Mouse (Mus musculus) midbrain, embryonic 15.5 days (tissue): ENCODE measurements around the gene Pigc. TPM values are rescaled to one million over a fixed set of nuclear protein-coding genes. Genes with fewer than 3 reads are reported as not detected.

Experiments
- ATAC-seq: fragments of 200-750 bp; cut with Nextera tagmentation; replicated peaks from 2 replicates; pipeline ENCODE4 v1.8.0; 2017; ENCODE audit warnings: moderate TSS enrichment
- H3K27ac ChIP-seq: fragments of 300-500 bp; sonication (generic); 2 replicates; pipeline ENCODE4 v1.5.1; 2015; ENCODE audit warnings: mild to moderate bottlenecking, inconsistent platforms
- H3K27me3 ChIP-seq: fragments of 300-500 bp; sonication (generic); replicated peaks from 2 replicates; pipeline ENCODE4 v1.6.1; 2015; ENCODE audit warnings: inconsistent platforms
- H3K36me3 ChIP-seq: fragments of 300-500 bp; sonication (generic); replicated peaks from 2 replicates; pipeline ENCODE4 v1.6.1; 2015; ENCODE audit warnings: inconsistent platforms
- H3K4me1 ChIP-seq: fragments of 300-500 bp; sonication (generic); 2 replicates; pipeline ENCODE4 v1.6.1; 2015; ENCODE audit warnings: inconsistent platforms
- H3K4me2 ChIP-seq: fragments of 300-500 bp; sonication (generic); 2 replicates; pipeline ENCODE4 v1.6.1; 2015; ENCODE audit warnings: inconsistent platforms, mild to moderate bottlenecking, moderate library complexity
- H3K4me3 ChIP-seq: fragments of 300-500 bp; sonication (generic); 2 replicates; pipeline ENCODE4 v1.5.1; 2015; ENCODE audit warnings: mild to moderate bottlenecking, inconsistent platforms
- H3K9ac ChIP-seq: fragments of 300-500 bp; sonication (generic); 2 replicates; pipeline ENCODE4 v1.6.1; 2015; ENCODE audit warnings: mild to moderate bottlenecking, inconsistent platforms
- H3K9me3 ChIP-seq: fragments of 300-500 bp; sonication (generic); 2 replicates; pipeline ENCODE4 v1.6.1; 2016; ENCODE audit warnings: inconsistent platforms
- WGBS: fragments of 180-500 bp; shearing (Covaris S2); methylation state at CpG from one replicate; pipeline ENCODE4 v1.1.7; 2015; ENCODE audit warnings: mixed read lengths; 5-methylcytosine and 5-hydroxymethylcytosine counted together
- polyA plus RNA-seq: library from polyadenylated mRNA; unstranded; fragments of >200 nt; fragmentation: Nextera tagmentation; extraction: Ambion mirVana; gene quantifications from 2 replicates; pipeline ENCODE4 v1.2.1, GENCODE M21; 2015

The Pigc gene
- polyA plus RNA-seq, 1 experiment from 2014 or later: 38.2 TPM

DNA sequence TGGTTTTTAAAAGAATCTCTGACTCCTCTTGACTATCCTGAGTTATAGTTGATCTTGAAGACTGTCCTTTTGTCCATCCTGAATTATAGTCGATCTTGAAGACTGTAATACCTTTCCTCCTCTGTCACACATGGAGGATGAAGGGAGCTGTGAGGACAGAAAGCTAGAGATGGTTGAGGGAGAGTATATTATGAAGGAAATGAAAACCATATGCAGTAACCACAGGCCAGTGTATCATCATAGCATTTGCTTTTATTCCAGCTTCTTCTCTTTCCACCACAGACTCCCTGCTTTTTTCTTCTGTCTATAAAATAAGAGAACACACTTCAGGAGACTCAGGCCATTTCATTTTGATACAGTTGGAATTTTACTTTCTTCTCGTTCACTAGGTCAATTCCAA lies 11.1 kb downstream of the Pigc start:
- Histone ChIP-seq H3K27ac (no peak overlapping the region), H3K9ac (no peak overlapping the region), H3K27me3 (no peaks in the 10 kb centered on the region), H3K9me3 (no peaks in the 10 kb centered on the region), H3K4me3 (no peak overlapping the region), H3K4me1 (0 out of 2 replicates have a peak, but pooled peaks cover 4% of the 10 kb centered on the region), H3K4me2 (no peak overlapping the region), H3K36me3 (no peaks in the 10 kb centered on the region)
- 80% methylated on average over 2 of the region's 2 CpGs for WGBS
- ATAC-seq: no peak

DNA sequence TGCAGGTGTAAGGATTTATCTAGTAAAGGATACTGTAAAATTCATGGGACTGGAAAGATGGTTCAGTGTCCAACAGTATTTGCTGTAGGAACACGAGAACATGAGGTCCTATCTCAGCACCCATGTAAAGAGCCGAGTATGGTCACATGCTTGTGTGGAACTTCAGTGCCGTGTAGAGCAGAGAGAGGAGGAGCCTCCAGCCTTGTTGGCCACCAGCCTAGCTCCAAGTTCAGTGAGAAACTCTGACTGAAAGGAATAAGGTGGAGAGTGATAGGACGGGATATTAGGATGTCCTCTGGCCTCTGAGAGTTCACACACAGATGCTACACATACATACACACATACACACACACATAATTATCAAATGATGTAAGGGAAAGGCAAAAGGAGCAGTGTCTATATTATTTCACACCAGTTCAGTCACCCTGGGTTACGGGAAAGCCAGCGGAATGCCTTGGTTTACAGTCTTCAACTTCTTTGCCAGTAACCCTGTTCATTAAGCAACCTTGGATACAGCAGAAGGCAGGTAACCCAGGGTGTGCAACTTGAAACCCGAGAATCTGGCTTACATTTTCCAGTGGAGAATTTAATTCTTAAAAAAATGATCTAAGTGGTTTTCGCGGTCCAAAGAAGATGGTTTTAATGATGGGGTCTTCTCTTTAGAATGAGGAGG lies 11.8 kb downstream of the Pigc start:
- H3K27me3 ChIP-seq: no peaks in the 10 kb centered on the region
- 0 out of 2 replicates have a peak, but pooled peaks cover 4% of the 10 kb centered on the region for H3K4me1 ChIP-seq
- H3K27ac ChIP-seq: no peak overlapping the region
- H3K4me2 ChIP-seq: no peak overlapping the region
- no peak for ATAC-seq
- H3K36me3 ChIP-seq: no peaks in the 10 kb centered on the region
- 85% methylated on average over 9 of the region's 9 CpGs for WGBS
- H3K9me3 ChIP-seq: no peaks in the 10 kb centered on the region
- no peak overlapping the region for H3K9ac ChIP-seq
- no peak overlapping the region for H3K4me3 ChIP-seq

DNA sequence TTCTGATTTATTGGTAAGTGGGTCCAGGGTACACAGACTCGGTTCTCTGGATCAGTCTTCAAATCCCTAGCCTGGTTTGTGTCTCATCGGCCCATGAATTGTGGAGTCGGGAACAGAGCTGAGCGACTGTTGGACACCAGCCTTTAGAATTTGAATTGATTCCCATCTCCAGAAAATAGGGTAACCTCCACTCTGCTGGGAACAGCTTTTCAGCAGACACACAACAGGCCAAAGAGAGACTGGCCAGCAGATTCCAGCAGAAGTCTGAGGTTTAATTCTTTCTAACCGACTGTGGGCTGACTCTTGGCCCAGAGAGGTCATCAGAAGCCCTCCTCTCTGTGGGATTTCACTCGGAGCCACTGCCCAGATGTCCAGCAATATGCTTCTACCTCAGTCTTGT lies 14.5 kb downstream of the Pigc start:
- 67% methylated on average over 6 of the region's 6 CpGs for whole genome bisulfite sequencing
- H3K4me3 ChIP-seq: no peak overlapping the region

DNA sequence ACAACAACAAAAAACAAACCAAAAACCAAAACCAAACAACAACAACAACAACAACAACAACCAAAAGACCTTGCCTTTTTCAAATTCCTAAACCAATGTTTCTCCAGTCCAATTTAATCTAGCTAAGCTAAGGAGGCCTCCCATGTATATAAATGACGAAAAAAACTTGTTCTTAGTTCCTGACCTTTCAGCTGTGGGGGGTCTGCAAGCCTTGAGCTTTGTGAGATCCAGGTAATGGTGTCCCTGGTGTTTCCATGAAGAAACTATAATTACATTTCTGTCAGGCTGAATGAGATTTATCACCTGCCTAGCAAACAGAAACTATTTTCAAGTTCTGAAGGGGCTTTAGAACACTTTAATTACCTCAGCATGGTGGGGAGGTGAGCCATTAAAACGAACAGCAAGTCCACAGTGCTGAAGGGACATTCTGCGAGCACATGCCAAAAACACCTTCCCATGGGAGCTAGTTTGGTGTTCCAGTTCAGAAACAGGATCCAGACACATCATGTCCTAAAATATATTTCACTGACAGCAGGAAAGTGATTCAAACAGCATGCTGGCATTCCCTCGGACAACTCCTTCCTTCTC lies 15.1 kb downstream of the Pigc start:
- H3K4me1 ChIP-seq: no peaks in the 10 kb centered on the region
- no peaks in the 10 kb centered on the region for H3K9me3 ChIP-seq
- no peak overlapping the region for H3K4me3 ChIP-seq
- H3K36me3 ChIP-seq: no peaks in the 10 kb centered on the region
- 29% methylated on average over 4 of the region's 4 CpGs for WGBS
- H3K27ac ChIP-seq: no peak overlapping the region
- no peak overlapping the region for H3K9ac ChIP-seq
- H3K4me2 ChIP-seq: no peak overlapping the region
- ATAC-seq: no peak
- no peaks in the 10 kb centered on the region for H3K27me3 ChIP-seq

More for the DNA sequence above, 14.5 kb downstream of the Pigc start:
- no peaks in the 10 kb centered on the region for H3K36me3 ChIP-seq
- no peaks in the 10 kb centered on the region for H3K4me1 ChIP-seq
- no peaks in the 10 kb centered on the region for H3K27me3 ChIP-seq
- H3K27ac ChIP-seq: no peak overlapping the region
- no peaks in the 10 kb centered on the region for H3K9me3 ChIP-seq
- H3K9ac ChIP-seq: no peak overlapping the region
- ATAC-seq: no peak
- no peak overlapping the region for H3K4me2 ChIP-seq

DNA sequence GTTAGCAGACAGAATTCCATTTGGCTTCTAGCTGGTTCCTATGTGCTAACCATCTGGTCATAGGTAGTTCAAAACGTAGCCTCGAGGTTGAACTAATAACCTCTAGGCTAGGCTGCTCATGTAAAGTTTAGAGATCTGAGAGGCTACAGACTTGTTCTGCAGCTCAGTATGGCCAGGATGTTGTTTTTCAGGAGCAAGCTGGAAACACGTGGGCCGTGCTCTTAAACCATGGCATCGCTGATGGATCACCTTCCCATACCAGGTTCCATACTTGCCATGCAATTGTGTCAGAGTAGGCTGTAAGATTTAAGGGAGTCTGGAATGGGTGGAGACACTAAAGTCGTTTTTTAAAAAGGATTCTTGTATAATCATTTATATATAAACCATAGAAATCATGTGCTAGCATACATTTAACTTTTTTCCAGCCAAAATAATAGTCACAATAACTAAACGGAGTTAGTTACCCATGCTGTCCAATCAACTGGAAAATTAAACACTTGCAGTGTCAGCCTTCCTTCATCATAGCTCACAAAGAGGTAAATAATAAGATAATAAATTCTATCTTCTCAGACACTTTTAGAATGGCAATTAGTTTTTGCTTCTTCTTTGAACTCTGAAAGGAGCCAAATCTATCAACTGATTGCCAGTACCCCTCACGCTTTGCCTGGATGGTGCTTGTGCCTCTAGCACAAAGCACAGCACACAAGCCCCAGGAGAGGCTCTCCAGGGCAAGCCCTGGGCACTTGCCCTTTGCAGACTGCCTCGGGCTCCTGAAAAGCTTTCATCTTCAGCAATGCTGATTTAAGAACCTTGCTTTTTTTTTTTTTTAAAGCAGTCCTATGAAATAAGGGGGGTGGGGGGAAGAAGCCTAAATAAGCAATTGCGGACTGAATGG lies 21.9 kb downstream of the Pigc start:
- H3K9ac ChIP-seq: no peak overlapping the region
- H3K27ac ChIP-seq: no peak overlapping the region
- H3K9me3 ChIP-seq: no peaks in the 10 kb centered on the region
- ATAC-seq: no peak
- no peaks in the 10 kb centered on the region for H3K27me3 ChIP-seq
- no peak overlapping the region for H3K4me3 ChIP-seq
- no peaks in the 10 kb centered on the region for H3K36me3 ChIP-seq
- no peak overlapping the region for H3K4me2 ChIP-seq
- no peaks in the 10 kb centered on the region for H3K4me1 ChIP-seq
- 67% methylated on average over 10 of the region's 10 CpGs for WGBS

DNA sequence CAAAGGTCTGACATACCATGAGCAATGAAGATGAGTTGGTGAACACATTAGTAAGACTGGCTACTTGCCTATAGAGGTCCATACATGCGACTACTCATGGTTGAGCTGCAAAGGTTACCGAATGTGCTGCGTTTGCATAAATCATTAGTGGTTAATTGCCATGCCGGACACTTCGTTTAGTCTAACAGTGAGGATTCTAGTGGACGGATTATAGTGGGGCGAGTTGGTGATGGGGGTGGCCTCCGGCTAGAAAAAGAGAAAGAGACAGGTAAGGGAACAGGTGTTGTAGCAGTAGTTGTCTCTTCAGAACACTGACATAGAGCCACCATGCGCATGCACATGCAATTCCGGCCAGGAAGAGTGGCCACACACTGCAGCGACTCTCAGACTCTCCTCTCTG lies 22.9 kb downstream of the Pigc start:
- ATAC-seq: no peak
- WGBS: 94% methylated on average over 11 of the region's 11 CpGs
- no peak overlapping the region for H3K27ac ChIP-seq

DNA sequence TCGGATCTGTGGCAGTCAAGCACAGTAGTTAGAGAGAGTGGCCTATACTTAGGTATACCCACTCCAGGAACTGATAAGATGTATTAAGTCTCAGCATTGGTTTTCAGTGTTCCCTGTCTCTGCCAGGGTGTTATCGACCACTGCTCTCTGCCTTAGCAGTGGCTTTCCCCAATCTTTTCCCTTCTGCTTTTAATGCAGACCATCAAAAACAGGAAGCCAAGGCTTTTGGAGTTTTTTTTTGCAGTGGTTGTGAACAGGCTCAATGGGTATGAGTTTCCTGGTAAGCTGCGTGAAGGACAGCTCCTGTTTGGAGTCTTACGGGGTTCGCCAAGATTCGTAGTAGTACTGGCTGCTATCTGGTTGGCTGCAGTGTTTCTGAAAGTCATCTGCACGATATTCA lies 23.4 kb downstream of the Pigc start:
- H3K36me3 ChIP-seq: no peaks in the 10 kb centered on the region
- H3K4me1 ChIP-seq: no peaks in the 10 kb centered on the region
- no peak for ATAC-seq
- 93% methylated on average over 7 of the region's 7 CpGs for WGBS
- H3K9me3 ChIP-seq: no peaks in the 10 kb centered on the region
- no peak overlapping the region for H3K4me3 ChIP-seq
- H3K27me3 ChIP-seq: no peaks in the 10 kb centered on the region
- H3K27ac ChIP-seq: no peak overlapping the region
- no peak overlapping the region for H3K4me2 ChIP-seq
- H3K9ac ChIP-seq: no peak overlapping the region

More for the DNA sequence above, 22.9 kb downstream of the Pigc start:
- no peak overlapping the region for H3K9ac ChIP-seq
- no peaks in the 10 kb centered on the region for H3K36me3 ChIP-seq
- H3K9me3 ChIP-seq: no peaks in the 10 kb centered on the region
- H3K4me2 ChIP-seq: no peak overlapping the region
- H3K4me3 ChIP-seq: no peak overlapping the region
- no peaks in the 10 kb centered on the region for H3K4me1 ChIP-seq
- no peaks in the 10 kb centered on the region for H3K27me3 ChIP-seq

DNA sequence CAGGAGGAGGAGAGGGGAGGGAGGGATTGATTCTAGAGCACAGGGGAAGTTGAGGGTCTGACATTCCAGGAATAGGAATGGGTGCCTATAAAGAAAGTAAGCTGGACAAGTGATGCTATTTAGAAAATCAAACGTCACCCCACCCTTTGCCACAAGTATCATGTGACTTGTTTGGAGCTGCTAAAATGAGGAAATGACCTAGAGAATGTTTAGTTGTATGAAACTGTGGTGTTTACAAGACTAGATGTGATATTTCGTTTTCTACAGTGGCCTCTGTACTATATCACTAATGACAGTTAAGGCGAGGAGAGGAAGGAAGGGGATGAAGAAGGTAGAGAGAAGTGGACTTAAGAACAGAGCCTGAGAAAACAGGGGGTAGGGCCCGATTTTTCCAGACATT lies 29.8 kb downstream of the Pigc start:
- H3K9me3 ChIP-seq: no peaks in the 10 kb centered on the region
- no peaks in the 10 kb centered on the region for H3K27me3 ChIP-seq
- H3K4me2 ChIP-seq: no peak overlapping the region
- H3K4me1 ChIP-seq: 0 out of 2 replicates have a peak, but pooled peaks cover 4% of the 10 kb centered on the region
- no peaks in the 10 kb centered on the region for H3K36me3 ChIP-seq
- ATAC-seq: no peak
- no peak overlapping the region for H3K9ac ChIP-seq
- 86% methylated on average over 4 of the region's 4 CpGs for WGBS
- H3K27ac ChIP-seq: no peak overlapping the region
- H3K4me3 ChIP-seq: no peak overlapping the region

DNA sequence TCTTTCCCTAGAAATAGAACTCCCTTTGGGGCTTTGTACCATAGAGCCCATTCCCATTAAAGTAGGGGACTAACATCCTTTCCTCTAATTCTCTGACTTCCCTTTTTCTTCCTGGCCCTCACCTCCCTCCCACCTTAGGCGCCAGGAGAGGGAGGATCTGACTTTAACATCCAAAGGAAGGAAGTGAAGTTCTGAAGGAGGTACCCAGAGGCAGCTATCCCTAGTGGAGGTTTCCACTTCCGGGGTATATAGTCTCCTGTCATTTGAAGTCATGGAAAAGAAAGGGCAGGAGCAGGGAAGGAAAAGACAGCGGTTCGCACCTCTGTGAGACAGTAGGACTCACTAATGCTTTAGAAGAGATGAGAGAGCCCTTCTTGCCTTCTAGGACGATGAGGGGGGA lies 30.4 kb downstream of the Pigc start:
- Histone ChIP-seq H3K9ac (no peak overlapping the region), H3K4me2 (no peak overlapping the region), H3K9me3 (no peaks in the 10 kb centered on the region), H3K27ac (peak overlapping the region; percentile 40; the same call in 1 of the 2 replicates), H3K36me3 (no peaks in the 10 kb centered on the region), H3K4me1 (peaks cover 9% of the 10 kb centered on the region), H3K27me3 (no peaks in the 10 kb centered on the region), H3K4me3 (no peak overlapping the region)
- peak; percentile 16; the same call in 1 of the 2 replicates for ATAC-seq
- 47% methylated on average over 5 of the region's 5 CpGs for WGBS

DNA sequence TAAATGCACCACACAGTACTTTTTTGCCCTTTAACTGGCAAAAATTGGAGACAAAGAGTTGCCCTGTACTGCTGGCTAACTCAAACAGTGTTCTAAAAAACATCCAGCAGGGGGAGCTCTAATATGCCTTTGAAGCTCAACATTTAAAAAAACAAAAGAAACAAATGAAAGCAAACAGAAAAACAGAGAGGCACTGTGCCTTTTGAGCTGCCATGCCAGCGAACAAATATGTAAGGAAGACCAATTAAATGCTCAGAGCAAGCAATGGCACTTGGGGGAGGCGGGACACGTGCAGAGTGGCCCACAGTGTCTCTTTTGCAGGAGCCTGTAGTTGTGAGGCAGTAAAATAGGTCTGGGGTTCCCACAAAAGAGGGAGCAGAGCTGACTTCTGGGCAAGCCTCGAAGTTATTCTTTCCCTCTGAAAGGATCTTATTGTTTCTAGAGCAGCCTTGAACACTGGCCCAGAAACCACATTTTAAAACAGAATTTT lies 30.9 kb downstream of the Pigc start:
- peak overlapping the region; percentile 40; the same call in 1 of the 2 replicates for H3K27ac ChIP-seq
- 0% methylated on average over 4 of the region's 4 CpGs for WGBS
- H3K9me3 ChIP-seq: no peaks in the 10 kb centered on the region

DNA sequence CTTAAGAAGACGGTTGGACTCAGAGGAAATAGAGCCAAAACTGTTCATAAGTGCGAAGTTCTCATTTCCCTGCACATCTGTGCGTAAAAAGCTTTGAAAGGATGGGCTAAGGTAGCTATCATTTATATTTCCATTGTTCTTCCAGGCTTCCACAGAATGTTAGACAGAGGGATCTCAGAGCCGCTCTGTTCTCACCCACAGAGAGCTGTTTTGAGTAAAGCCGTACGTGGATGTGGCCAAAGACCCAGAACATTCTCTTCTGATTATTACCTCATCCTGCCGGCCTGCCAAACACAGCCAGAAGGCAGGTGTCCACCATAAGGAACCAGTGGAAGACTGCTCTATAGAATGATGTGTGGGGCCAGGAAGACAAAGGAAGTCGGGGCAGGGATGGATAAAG lies 32.3 kb downstream of the Pigc start:
- Histone ChIP-seq H3K27ac (no peak overlapping the region), H3K4me3 (no peak overlapping the region)
- 80% methylated on average over 8 of the region's 8 CpGs for WGBS

More for the DNA sequence above, 30.9 kb downstream of the Pigc start:
- Histone ChIP-seq H3K36me3 (no peaks in the 10 kb centered on the region), H3K9ac (no peak overlapping the region), H3K4me1 (peaks cover 13% of the 10 kb centered on the region), H3K4me3 (no peak overlapping the region), H3K27me3 (no peaks in the 10 kb centered on the region), H3K4me2 (peak overlapping the region; percentile 30)
- ATAC-seq: peak; percentile 89

More for the DNA sequence above, 32.3 kb downstream of the Pigc start:
- ATAC-seq: no peak
- Histone ChIP-seq H3K27me3 (no peaks in the 10 kb centered on the region), H3K4me1 (peaks cover 16% of the 10 kb centered on the region), H3K36me3 (no peaks in the 10 kb centered on the region), H3K4me2 (no peak overlapping the region), H3K9me3 (no peaks in the 10 kb centered on the region), H3K9ac (no peak overlapping the region)
